Mouse (Mus musculus) cerebellum, postnatal 14 days (tissue): ENCODE data around the gene Scgb2b3.

Source experiments
- DNase-seq, 2 experiments: peaks; one replicate each; pipeline ENCODE4 v3.0.0; 2021; ENCODE audit warnings: mixed read lengths in 2 of 2

Scgb2b3 gene

GRCm38 (mm10) chr7:31362022-31362560 is at the start of gene Scgb2b3:
Scgb2b3 (minus strand) TSS chr7:31362072.
- DNase-seq: no peak

- DNase-seq: no peak
Measured at GRCm38 (mm10) chr7:31375292-31375691, 13.4 kb upstream of the Scgb2b3 start, which contains the start of gene Scgb1b3. Scgb1b3 (plus strand) TSS chr7:31375592.
